In the genomic region with DNA sequence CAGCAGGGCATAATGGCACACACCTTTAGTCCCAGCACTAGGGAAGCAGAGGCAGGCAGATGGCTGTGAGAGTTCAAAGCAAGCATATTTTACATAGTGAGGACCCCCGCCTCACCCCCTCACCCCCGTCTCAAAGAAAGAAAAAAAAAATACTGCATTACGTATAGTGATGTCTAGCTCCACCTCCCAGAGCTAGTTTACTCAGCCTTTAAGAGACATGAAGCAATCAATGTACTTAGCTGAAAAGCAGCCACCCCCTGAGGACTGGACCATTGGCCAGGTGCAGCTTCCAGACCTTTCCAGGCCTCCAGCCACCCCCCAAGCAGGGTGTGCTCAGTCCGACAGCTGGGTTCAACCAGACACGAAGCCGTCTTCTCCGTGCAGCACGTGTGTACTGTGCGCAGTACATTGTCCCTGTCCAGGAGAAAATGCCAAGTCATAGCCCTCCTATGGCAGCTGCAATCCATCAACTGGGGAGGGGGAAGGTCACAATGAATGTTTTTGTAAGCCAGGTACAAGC, we compare ENCODE assay signal across 7 mouse cellular contexts. TPM values are rescaled to one million over a fixed set of nuclear protein-coding genes. Genes with fewer than 3 reads are reported as not detected.
DNase-seq lines count a peak whose midpoint lies in the region; ATAC-seq and TF ChIP-seq lines count a peak whose summit lies in the region.

No protein-coding gene starts in this region.

- H3K36me3 ChIP-seq in MEL (ENCODE audit: control insufficient read depth in 1 of 2, insufficient read depth in 2 of 2, low read length in 2 of 2): peaks cover 0 to 4% of the 10 kb centered on the region in 2 experiments; a peak in 2 of 4 replicates
- no peaks in the 10 kb centered on the region for H3K36me3 ChIP-seq in embryonic facial prominence, embryonic 14.5 days (ENCODE audit: control insufficient read depth, insufficient read depth, low read length)
- no peaks in the 10 kb centered on the region for H3K36me3 ChIP-seq in hindbrain, embryonic 10.5 days
- H3K36me3 ChIP-seq in limb, embryonic 15.5 days: no peaks in the 10 kb centered on the region
- no peaks in the 10 kb centered on the region for H3K36me3 ChIP-seq in midbrain, embryonic 11.5 days (ENCODE audit: control insufficient read depth, insufficient read depth, low read length)

- peak; percentile 64 for ATAC-seq in embryonic facial prominence, embryonic 14.5 days (ENCODE audit: low read depth)
- peak; percentile 68 for ATAC-seq in limb, embryonic 15.5 days (ENCODE audit: insufficient number of reproducible peaks, low FRiP score, low TSS enrichment, low read depth)
- ATAC-seq in midbrain, embryonic 11.5 days (ENCODE audit: low FRiP score): 0 out of 2 replicates have a peak, but pooled peaks have one; percentile 31

- peak overlapping the region; percentile 66 to 79 for H3K4me3 ChIP-seq in MEL (ENCODE audit: control insufficient read depth in 1 of 2, insufficient read depth in 1 of 2, low read depth in 2 of 2, low read length in 2 of 2)
- H3K4me3 ChIP-seq in embryonic facial prominence, embryonic 14.5 days (ENCODE audit: low read depth, low read length): peak overlapping the region; percentile 41
- peak overlapping the region; percentile 54 for H3K4me3 ChIP-seq in hindbrain, embryonic 10.5 days
- H3K4me3 ChIP-seq in limb, embryonic 15.5 days: peak overlapping the region; percentile 41
- no peak overlapping the region for H3K4me3 ChIP-seq in midbrain, embryonic 11.5 days (ENCODE audit: low read depth, low read length)

- TF ChIP-seq RAD21 in MEL (IDR thresholded peaks at IDR 0.05; ENCODE audit: low read depth, low read length): no peak

- H3K9me3 ChIP-seq in MEL (replicated peaks; ENCODE audit: insufficient read depth, low read length): no peaks in the 10 kb centered on the region
- no peaks in the 10 kb centered on the region for H3K9me3 ChIP-seq in embryonic facial prominence, embryonic 14.5 days (ENCODE audit: control insufficient read depth, low read length)
- no peaks in the 10 kb centered on the region for H3K9me3 ChIP-seq in hindbrain, embryonic 10.5 days
- H3K9me3 ChIP-seq in limb, embryonic 15.5 days: no peaks in the 10 kb centered on the region
- no peaks in the 10 kb centered on the region for H3K9me3 ChIP-seq in midbrain, embryonic 11.5 days (ENCODE audit: control insufficient read depth, low read length)

- TF ChIP-seq POLR2A in MEL (IDR thresholded peaks at IDR 0.05; ENCODE audit: control insufficient read depth in 1 of 2, insufficient read depth in 1 of 2, low read depth in 1 of 2, low read length in 2 of 2, poor library complexity in 1 of 2): no peak

- TF ChIP-seq CTCF in MEL (IDR thresholded peaks at IDR 0.05 in 2 of 3, conservative IDR thresholded peaks at IDR 0.05 in 1 of 3; ENCODE audit: control insufficient read depth in 1 of 3, insufficient read depth in 1 of 3, low read depth in 2 of 3, low read length in 3 of 3, poor library complexity in 1 of 3, severe bottlenecking in 1 of 3): no peak

- no peaks in the 10 kb centered on the region for H3K27me3 ChIP-seq in MEL (ENCODE audit: control insufficient read depth in 1 of 2, insufficient read depth in 2 of 2, low read length in 2 of 2)
- H3K27me3 ChIP-seq in embryonic facial prominence, embryonic 14.5 days (replicated peaks; ENCODE audit: control insufficient read depth, insufficient read depth, low read length): no peaks in the 10 kb centered on the region
- 0 out of 2 replicates have a peak, but pooled peaks cover 4% of the 10 kb centered on the region for H3K27me3 ChIP-seq in hindbrain, embryonic 10.5 days (ENCODE audit: insufficient read depth, poor library complexity, severe bottlenecking)
- 0 out of 2 replicates have a peak, but pooled peaks cover 2% of the 10 kb centered on the region for H3K27me3 ChIP-seq in limb, embryonic 15.5 days
- no peaks in the 10 kb centered on the region for H3K27me3 ChIP-seq in midbrain, embryonic 11.5 days (ENCODE audit: control insufficient read depth, insufficient read depth, low read length)

- H3K4me1 ChIP-seq in MEL (ENCODE audit: control insufficient read depth in 1 of 2, insufficient read depth in 2 of 2, low read length in 2 of 2): peaks cover 0 to 11% of the 10 kb centered on the region in 2 experiments; a peak in 2 of 4 replicates
- no peaks in the 10 kb centered on the region for H3K4me1 ChIP-seq in embryonic facial prominence, embryonic 14.5 days (ENCODE audit: control insufficient read depth, insufficient read depth, low read length)
- peaks cover 9% of the 10 kb centered on the region; the same call in 1 of the 2 replicates for H3K4me1 ChIP-seq in hindbrain, embryonic 10.5 days (replicated peaks)
- H3K4me1 ChIP-seq in limb, embryonic 15.5 days: peaks cover 3% of the 10 kb centered on the region; the same call in 1 of the 2 replicates
- no peaks in the 10 kb centered on the region for H3K4me1 ChIP-seq in midbrain, embryonic 11.5 days (ENCODE audit: control insufficient read depth, insufficient read depth, low read length)

- peak overlapping the region; percentile 89 for H3K27ac ChIP-seq in MEL (ENCODE audit: control insufficient read depth, low read depth, low read length)
- peak overlapping the region; percentile 92 for H3K27ac ChIP-seq in embryonic facial prominence, embryonic 14.5 days (replicated peaks; ENCODE audit: low read depth, low read length)
- H3K27ac ChIP-seq in hindbrain, embryonic 10.5 days: peak overlapping the region; percentile 91
- H3K27ac ChIP-seq in limb, embryonic 15.5 days: peak overlapping the region; percentile 93
- H3K27ac ChIP-seq in midbrain, embryonic 11.5 days (ENCODE audit: low read depth, low read length): no peak overlapping the region

- H3K9ac ChIP-seq in MEL (ENCODE audit: control insufficient read depth, low read depth, low read length, poor library complexity, severe bottlenecking): peak overlapping the region; percentile 84
- peak overlapping the region; percentile 56 for H3K9ac ChIP-seq in embryonic facial prominence, embryonic 14.5 days (ENCODE audit: low read depth, low read length)
- H3K9ac ChIP-seq in limb, embryonic 15.5 days: no peak overlapping the region
- peak overlapping the region; percentile 56 for H3K9ac ChIP-seq in midbrain, embryonic 11.5 days (ENCODE audit: low read length)

- peak; percentile 52 for DNase-seq in MEL (ENCODE audit: low read depth, low spot score)
- DNase-seq in adrenal gland, postnatal 25 days: peak; percentile 6
- DNase-seq in embryonic facial prominence, embryonic 14.5 days (ENCODE audit: low spot score): peak; percentile 39
- peak; percentile 19 for DNase-seq in hindbrain, embryonic 10.5 days (ENCODE audit: low spot score)
- peak; percentile 83 for DNase-seq in midbrain, embryonic 11.5 days (ENCODE audit: low spot score, missing footprints)
- DNase-seq in yolk sac, embryonic 10.5 days (ENCODE audit: low spot score): peak; percentile 81

- no peak for TF ChIP-seq EP300 in MEL (IDR thresholded peaks at IDR 0.05; ENCODE audit: low read depth in 1 of 2, low read length in 2 of 2)

- no peaks in the 10 kb centered on the region; the same call in 1 of the 2 replicates for H3K79me2 ChIP-seq in MEL (ENCODE audit: control insufficient read depth, insufficient read depth, low read length, poor library complexity)

- peak overlapping the region; percentile 54 for H3K4me2 ChIP-seq in embryonic facial prominence, embryonic 14.5 days (ENCODE audit: low read depth, low read length)
- peak overlapping the region; percentile 46 for H3K4me2 ChIP-seq in limb, embryonic 15.5 days
- peak overlapping the region; percentile 53; the same call in 1 of the 2 replicates for H3K4me2 ChIP-seq in midbrain, embryonic 11.5 days

- 43% methylated on average over 9 of the region's 9 CpGs for WGBS in embryonic facial prominence, embryonic 14.5 days
- 42% methylated on average over 9 of the region's 9 CpGs for WGBS in hindbrain, embryonic 10.5 days
- WGBS in limb, embryonic 15.5 days: 33% methylated on average over 9 of the region's 9 CpGs
- WGBS in midbrain, embryonic 11.5 days: 60% methylated on average over 9 of the region's 9 CpGs

TF ChIP-seq in MEL, 35 proteins besides CTCF, POLR2A, EP300 and RAD21 (continues in another document):
- TF ChIP-seq MXI1 (IDR thresholded peaks at IDR 0.05; ENCODE audit: low read depth, low read length) (peak; percentile 65), ELF1 (IDR thresholded peaks at IDR 0.05; ENCODE audit: low read depth, low read length) (no peak), UBTF (IDR thresholded peaks at IDR 0.05; ENCODE audit: borderline replicate concordance, insufficient read depth, low read depth, low read length) (no peak), E2F4 (IDR thresholded peaks at IDR 0.05; ENCODE audit: borderline replicate concordance, low read depth, low read length) (no peak), MAX (IDR thresholded peaks at IDR 0.05; ENCODE audit: low read length) (peak; percentile 45), BHLHE40 (IDR thresholded peaks at IDR 0.05; ENCODE audit: borderline replicate concordance, low read depth, low read length) (peak; percentile 35; the same call in 1 of the 2 replicates), CHD2 (IDR thresholded peaks at IDR 0.05; ENCODE audit: low read length) (no peak), ZC3H11A (IDR thresholded peaks at IDR 0.05; ENCODE audit: low read depth, low read length) (no peak), ZNF384 (IDR thresholded peaks at IDR 0.05; ENCODE audit: low read depth, low read length) (peak; percentile 47; the same call in 1 of the 2 replicates), RCOR1 (IDR thresholded peaks at IDR 0.05; ENCODE audit: low read depth, low read length) (no peak), GABPA (IDR thresholded peaks at IDR 0.05; ENCODE audit: low read depth, low read length) (peak; percentile 68; the same call in 1 of the 2 replicates), MAFK (IDR thresholded peaks at IDR 0.05; ENCODE audit: borderline replicate concordance, low read depth, low read length) (no peak), NRF1 (IDR thresholded peaks at IDR 0.05; ENCODE audit: insufficient read depth, low read depth, low read length, poor library complexity, severe bottlenecking) (no peak), TBP (IDR thresholded peaks at IDR 0.05; ENCODE audit: low read depth, low read length) (0 out of 2 replicates have a peak, but pooled peaks have one; percentile 16), KAT2A (conservative IDR thresholded peaks at IDR 0.05; ENCODE audit: low read depth, low read length) (no peak), CHD1 (IDR thresholded peaks at IDR 0.05; ENCODE audit: low read depth, low read length) (no peak)

RNA-seq across cellular contexts. Expression of a gene that starts 24.0 kb away (rescaled TPM):
- 377 and 416 TPM in 2 replicates for total RNA-seq in MEL (2012; rRNA removed)
- 100 to 1,000 TPM; 217 to 558 TPM for polyA plus RNA-seq in MEL (2012; ENCODE audit: insufficient read depth in 1 of 2, insufficient read length in 2 of 2, low read depth in 1 of 2, low replicate concordance in 2 of 2, missing spikeins in 1 of 2)
- 150 and 170 TPM in 2 replicates for total RNA-seq in adrenal gland, postnatal 25 days (2021)
- 471 and 515 TPM in 2 replicates for polyA plus RNA-seq in embryonic facial prominence, embryonic 14.5 days (2014; fragmentation: Nextera tagmentation; extraction: Ambion mirVana)
- polyA plus RNA-seq in hindbrain, embryonic 10.5 days (2016; fragmentation: Nextera tagmentation; extraction: Ambion mirVana): 305 and 387 TPM in 2 replicates
- 468 and 499 TPM in 2 replicates for polyA plus RNA-seq in limb, embryonic 15.5 days (2015; fragmentation: Nextera tagmentation; extraction: Ambion mirVana)
- polyA plus RNA-seq in midbrain, embryonic 11.5 days (2014; fragmentation: Nextera tagmentation; extraction: Ambion mirVana): 345 and 352 TPM in 2 replicates

Comparison
In these comparisons a context has a peak if more than half of its experiments do, and no peak if none do; other contexts are left out.
1. DNase-seq: peak in every context shown above with its lines; median percentile 83 in midbrain, embryonic 11.5 days; 81 in yolk sac, embryonic 10.5 days; 52 in MEL; 39 in embryonic facial prominence, embryonic 14.5 days; 19 in hindbrain, embryonic 10.5 days; 6 in adrenal gland, postnatal 25 days.